Mouse (Mus musculus): ENCODE measurements at regions not wholly inside any gene's neighbourhood (a gene's known extent, or its start where the extent isn't known, plus 50 kb on each side); places are given as distances from the start of the nearest gene placed in this dataset.

DNA sequence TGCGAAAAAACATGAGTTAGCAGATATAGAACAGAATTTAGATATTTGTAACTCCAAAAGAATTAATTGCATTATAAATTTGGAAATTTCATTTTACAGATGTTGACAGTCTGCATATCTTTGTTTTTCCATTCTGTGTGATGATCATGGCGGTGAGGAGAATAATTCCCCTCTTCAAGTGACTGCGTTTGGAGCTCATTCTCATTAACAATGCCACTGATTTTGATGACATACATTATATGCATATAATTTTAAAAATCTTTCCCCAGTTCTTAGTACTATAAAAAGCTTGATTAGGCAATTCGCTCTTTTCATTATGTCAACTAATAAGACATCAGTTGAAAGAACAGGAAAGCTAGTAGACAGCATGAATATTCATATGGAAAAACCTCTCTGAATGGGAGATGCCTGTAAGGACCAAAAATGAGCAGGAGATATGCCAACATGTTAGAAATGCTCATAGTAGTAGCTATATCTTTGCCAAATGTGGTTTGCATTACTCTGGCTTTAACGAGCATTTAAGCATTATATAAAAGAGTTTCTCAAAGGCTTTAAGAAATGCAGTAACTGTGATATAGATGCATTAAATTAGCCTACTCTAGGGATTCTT, 849.2 kb upstream of the Cldn34c4 start:
- DNase-seq (ENCODE audit: low read depth, low spot score) = no peak

DNA sequence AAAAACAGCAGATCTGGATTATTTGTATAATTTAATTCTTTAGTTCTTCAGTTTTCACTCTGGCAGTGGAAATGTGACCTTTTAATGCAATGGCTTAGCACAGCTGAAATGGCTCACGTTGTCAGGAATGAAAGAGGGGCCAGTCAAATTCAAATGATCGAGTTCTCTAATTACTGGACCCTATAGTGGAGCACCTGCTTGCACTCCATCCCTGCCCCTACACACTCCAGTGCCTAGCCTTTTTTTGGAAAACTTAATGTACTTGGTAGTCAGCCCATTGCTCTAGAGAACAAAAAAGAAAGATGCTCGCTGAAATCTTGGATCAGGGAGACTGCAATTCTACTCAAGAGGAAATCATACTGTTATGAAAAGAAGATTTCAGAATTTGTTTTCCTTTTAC, 841.0 kb upstream of the Cldn34c4 start:
- DNase-seq (ENCODE audit: low read depth, low spot score) = no peak

DNA sequence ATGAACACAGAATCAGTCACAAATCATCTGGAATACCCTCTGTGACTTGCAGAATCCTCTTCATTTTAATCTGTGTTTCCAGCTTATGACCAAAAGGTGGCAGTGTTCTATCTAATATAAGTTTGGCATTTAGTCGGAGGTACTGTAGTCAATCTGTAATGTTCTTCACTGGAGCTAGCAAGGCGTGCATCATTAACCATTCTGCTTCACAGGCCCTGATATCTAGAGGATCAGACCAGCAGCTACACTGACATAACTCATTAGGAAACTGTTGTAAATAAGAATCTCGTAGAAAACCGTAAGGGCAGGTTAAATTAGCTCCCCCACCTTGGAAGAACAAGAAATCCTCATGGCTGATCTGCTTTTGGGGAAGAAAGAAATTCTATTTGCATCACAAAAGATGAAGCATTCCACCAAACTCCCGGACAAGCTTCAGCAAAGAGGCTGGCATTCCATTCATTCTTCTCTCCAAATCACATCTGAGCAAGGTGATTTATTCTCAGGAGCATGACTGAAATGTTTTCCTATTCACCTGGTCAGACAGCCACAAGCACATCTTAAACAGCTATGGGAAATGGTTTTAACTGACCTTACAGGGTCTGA, 840.0 kb upstream of the Cldn34c4 start:
- peak; percentile 32 for DNase-seq (ENCODE audit: low read depth, low spot score)

All from forelimb bud, embryonic 11.5 days (tissue).